Mouse (Mus musculus): ENCODE data around the gene Prkag2. TPM values are rescaled to one million over a fixed set of nuclear protein-coding genes. Genes with fewer than 3 reads are reported as not detected.

The Prkag2 gene
- polyA plus RNA-seq, 3 experiments from 2014 or later, result 18.9 to 27.2 (median 22.3) TPM

GRCm38 (mm10) chr5:25044007-25044406, 56.4 kb downstream of the Prkag2 start:
- no peak for ATAC-seq

GRCm38 (mm10) chr5:25041947-25042346, 58.5 kb downstream of the Prkag2 start:
- ATAC-seq, result no peak

DNA sequence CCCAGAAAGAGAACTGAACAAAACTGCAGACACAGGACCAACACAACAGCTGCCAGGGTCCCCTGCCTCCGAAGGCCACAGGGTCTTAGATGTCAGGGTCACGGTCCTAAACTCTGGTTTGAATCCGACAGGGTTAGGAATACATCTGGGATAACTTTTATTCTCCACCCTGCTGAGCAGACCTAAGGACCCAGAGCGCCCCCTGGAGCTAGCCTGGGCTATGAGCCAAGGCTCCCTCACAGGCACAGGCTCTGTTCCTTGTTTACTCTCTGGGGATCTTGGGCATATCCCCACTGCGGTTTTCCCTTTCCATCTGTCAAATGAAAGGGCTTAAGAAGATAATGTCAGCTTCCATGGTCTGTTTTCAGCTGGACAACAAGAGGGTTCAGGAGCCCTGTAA, 59.1 kb downstream of the Prkag2 start:
- no peak for ATAC-seq

GRCm38 (mm10) chr5:25040903-25041302, 59.5 kb downstream of the Prkag2 start:
- ATAC-seq, result no peak

GRCm38 (mm10) chr5:25038827-25039226, 61.6 kb downstream of the Prkag2 start:
- no peak for ATAC-seq

DNA sequence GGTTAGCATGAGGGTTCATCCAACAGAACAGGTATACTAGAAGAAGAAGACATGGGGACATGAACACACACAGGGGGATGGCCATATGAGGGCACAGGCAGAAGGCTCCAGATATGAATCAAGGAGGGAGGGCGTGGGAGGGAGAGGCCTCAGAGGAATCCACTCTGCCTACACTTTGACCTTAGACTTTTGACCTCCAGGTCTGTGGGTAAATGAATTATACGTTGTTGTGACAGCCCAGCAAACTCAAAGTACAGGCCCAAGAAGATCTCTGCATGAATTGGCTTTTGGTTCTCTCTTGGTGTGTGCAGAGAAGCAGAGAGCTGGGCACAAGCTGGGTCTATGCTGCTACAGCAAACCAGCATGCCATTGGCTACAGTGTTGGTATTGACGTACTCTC, 65.1 kb downstream of the Prkag2 start:
- no peak for ATAC-seq

- ATAC-seq, result no peak
These were observed 69.0 kb downstream of the Prkag2 start for GRCm38 (mm10) chr5:25031456-25031856.

GRCm38 (mm10) chr5:25031037-25031436, 69.4 kb downstream of the Prkag2 start:
- no peak for ATAC-seq

DNA sequence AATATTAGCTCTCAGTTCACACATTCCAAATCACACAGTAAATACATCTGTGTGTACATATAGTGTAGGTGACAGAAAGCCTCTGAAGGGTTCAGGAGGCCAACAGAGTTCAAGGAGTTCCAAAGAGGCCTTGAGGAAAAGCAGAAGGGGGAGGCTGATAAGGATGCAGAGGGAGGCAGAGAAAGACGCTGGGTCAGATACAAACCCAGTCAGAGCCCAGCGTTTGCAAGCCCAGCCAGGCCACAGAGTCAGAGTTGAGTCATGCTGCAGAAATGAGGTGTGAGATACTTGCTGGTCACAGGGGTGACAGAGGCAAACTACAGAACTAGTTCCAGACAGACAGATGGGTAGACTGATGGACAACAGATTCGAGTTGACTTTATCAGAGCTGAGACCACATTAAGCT, 70.2 kb downstream of the Prkag2 start:
- ATAC-seq, result no peak

DNA sequence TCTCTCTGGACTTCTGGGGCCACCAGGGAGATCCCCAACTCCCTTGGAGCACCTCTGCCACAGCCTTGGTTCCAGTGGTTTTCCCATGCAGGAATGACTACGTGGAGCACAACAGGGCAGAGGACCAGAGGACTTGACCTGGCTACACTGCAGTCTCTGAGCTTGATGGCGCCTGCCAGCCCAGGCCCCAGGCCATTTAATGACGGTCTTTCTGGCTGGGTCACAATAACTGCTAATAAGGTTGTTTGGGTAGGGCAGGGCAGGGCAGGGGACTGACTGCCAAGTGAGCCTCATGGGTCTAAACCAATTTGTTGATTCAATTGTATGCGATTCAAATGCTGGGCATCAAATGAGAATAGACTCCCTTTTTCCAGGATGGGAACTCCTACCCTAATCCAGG, 72.8 kb downstream of the Prkag2 start:
- ATAC-seq, result no peak

- ATAC-seq, result no peak
These were observed 75.0 kb downstream of the Prkag2 start for GRCm38 (mm10) chr5:25025309-25026019.

DNA sequence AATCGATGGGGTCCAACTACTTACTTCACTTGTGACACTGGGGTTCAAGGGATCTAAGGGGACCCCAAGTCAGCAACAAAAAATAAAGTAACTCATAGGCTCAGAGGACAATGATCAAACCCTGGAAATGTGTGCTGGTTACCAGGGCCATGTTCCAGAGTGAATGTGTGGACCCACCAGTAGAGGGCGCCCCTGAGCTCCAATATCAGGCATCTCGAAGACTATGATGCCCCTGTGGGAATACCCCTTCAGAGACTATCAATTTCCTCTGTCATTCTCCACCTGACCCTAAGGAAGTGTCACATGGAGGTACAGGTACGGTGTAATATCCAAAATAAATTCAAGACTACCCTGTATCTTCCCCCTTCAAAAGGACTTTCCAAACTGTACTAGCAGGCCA, 77.5 kb downstream of the Prkag2 start:
- ATAC-seq, result peak; percentile 38

- ATAC-seq, result no peak
These were observed 81.2 kb downstream of the Prkag2 start for GRCm38 (mm10) chr5:25019221-25019620.

DNA sequence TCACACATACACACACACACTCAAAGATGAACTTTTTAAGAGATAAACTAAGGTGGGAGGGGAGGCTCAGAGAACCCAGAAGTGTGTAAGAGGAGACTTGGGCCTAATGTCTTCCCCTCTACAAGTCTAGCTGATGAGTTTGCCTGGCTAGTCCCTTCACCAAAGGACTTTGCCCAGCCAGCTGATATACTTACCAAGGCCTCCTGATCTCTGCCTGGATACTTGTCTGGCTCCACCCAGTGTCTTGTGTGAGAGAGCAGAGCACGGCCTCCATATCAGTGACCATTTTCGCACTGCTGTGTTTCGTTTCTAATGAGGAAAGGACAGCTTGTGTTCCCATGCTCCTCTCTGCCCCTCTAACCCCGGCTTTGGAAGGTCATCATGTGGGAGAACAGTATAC, 88.3 kb downstream of the Prkag2 start:
- no peak for ATAC-seq

DNA sequence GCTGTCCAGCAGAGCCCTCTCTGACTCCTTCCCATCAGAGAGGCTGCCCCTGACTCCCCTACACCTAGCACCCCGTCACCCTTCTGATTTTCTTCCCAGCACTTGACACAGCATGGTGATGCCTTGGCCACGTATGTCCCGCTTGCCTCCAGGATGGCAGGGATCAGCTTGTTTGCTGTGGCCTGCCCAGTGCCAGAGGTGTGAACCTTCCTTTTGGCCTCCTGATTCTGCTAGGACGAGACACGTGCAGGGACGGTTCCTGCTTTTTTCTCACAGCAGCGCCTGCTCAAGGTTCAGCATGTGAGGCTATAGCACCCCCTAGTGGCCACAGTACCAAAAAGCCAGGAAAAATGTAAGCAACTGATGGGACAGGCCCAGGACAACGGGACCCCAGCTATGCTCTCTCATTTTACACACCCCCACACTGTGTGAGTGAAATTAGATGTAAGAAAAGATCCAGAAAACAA, 89.4 kb downstream of the Prkag2 start:
- peak; percentile 46 for ATAC-seq

DNA sequence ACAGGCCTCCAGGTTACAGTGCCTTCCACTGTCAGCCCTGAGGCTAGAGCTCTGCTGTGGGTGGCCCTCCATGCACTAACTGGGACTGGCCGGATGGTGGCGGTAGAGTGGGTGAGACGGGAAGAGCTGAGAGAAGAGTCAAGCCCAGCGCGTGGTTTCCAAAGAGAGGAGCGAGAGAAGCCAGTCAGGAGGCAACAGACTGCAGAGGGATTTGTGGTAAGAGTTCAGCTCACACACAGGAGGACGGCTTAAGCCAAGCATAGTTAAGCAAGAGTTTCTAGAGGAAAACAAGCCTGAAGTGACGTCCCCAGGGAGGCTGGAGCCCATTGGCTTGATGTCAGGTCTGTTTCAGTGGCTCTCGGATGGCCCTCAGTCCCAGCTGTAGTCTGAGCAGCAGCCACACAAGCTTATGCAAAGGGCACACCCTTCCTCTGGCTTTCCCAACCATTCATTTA, 90.0 kb downstream of the Prkag2 start:
- peak; percentile 88 for ATAC-seq

GRCm38 (mm10) chr5:25009770-25010169, 90.7 kb downstream of the Prkag2 start:
- no peak for ATAC-seq

GRCm38 (mm10) chr5:25008966-25009365, 91.5 kb downstream of the Prkag2 start:
- no peak for ATAC-seq

- peak; percentile 32 for ATAC-seq
These were observed 93.6 kb downstream of the Prkag2 start for GRCm38 (mm10) chr5:25006848-25007247.

DNA sequence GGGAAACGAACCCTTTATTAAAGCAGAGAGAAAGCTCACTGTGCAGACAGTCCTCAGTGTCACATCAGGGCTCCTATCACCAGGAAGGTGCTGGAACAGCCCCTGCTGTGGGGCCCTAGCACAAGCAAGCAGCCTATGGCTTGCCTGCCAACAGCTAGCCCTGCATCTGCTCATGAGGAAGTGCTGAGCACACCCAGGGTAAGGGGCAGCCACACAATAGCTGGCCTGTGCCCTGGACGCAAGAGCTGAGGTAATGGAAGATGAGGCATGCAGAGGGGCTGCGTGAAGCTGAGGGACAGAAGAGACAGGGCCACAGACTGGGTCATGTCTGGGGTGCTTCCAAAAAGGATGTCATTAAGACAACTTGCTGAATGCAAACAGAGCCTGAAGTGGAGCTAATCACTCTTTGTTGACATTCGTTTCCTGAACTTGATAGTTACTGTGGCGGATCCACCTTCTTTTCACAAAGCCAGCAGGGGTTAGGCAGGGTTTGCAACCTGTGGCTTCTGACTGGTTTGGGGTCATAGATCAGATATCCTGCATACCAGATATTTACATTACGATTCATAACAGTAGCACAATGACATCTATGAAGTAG, 94.8 kb downstream of the Prkag2 start:
- no peak for ATAC-seq

- ATAC-seq, result no peak
These were observed 99.0 kb downstream of the Prkag2 start for GRCm38 (mm10) chr5:25001391-25001794.

DNA sequence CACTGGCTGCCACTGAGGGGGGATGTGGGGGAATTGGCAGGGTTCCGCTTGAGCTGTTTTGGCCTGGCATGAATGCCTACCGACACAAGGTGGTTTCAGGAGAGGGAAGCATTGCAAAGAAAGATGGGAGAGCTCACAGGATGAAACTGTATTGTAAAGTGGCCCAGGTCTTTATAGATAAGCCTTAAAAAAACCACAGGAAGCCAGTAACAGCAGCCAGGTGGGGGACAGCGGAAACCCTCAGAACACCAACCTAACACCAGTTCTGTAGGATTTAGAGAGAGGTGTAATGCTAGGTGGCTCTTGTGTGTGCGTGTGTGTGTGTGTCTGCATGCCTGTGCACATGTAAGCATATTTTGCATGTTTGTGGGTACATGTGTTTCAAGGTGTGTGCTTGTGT, 101.1 kb downstream of the Prkag2 start:
- no peak for ATAC-seq

- no peak for ATAC-seq
These were observed 104.8 kb downstream of the Prkag2 start for GRCm38 (mm10) chr5:24995576-24996100.

- no peak for ATAC-seq
These were observed 107.3 kb downstream of the Prkag2 start for GRCm38 (mm10) chr5:24993190-24993589.

Measured in inflammation-experienced regulatory T-cells, adult 6 months (primary cell).